Mouse (Mus musculus): ENCODE data around the gene Matn4. TPM values are rescaled to one million over a fixed set of nuclear protein-coding genes. Genes with fewer than 3 reads are reported as not detected.
"Not testable (repeated sequence)": the region's sequence is repeated elsewhere in the genome, so short reads cannot be mapped to it uniquely, and the experiment has no call there.

Gene Matn4
- total RNA-seq, 2 experiments from 2014 or later = 13.0 to 14.9 TPM

GRCm38 (mm10) chr2:164343732-164344131 lies 61.2 kb downstream of the Matn4 start:
- DNase-seq (ENCODE audit: extremely low spot score in 1 of 2, low spot score in 2 of 2); intact Hi-C loops (cut with DNase I): not testable (repeated sequence)

Small RNA genes lying within 50 kb of the gene (microRNA-seq; reads per million reads assigned to microRNA genes)
- gene Mir7678 = not detected

Other genes starting within 250 kb of the Matn4 start
- 10 to 100 TPM; 10.6 to 11.1 TPM for gene Kcns1, start 234.0 kb downstream of the Matn4 start, total RNA-seq (2021)
- not detected for gene Wfdc5, start 222.4 kb downstream of the Matn4 start, total RNA-seq (2021)
- not detected for gene Wfdc12, start 214.6 kb downstream of the Matn4 start, total RNA-seq (2021)
- not detected for gene Wfdc15a, start 205.0 kb downstream of the Matn4 start, total RNA-seq (2021)
- not detected for gene Wfdc15b, start 183.5 kb downstream of the Matn4 start, total RNA-seq (2021)
- gene Svs2, start 166.7 kb downstream of the Matn4 start, total RNA-seq (2021) = not detected
- gene Svs3b, start 148.5 kb downstream of the Matn4 start, total RNA-seq (2021) = not detected
- not detected for gene Svs4, start 126.7 kb downstream of the Matn4 start, total RNA-seq (2021)
- gene Svs3a, start 115.9 kb downstream of the Matn4 start, total RNA-seq (2021) = not detected
- not detected for gene Svs6, start 88.4 kb downstream of the Matn4 start, total RNA-seq (2021)
- not detected for gene Svs5, start 72.4 kb downstream of the Matn4 start, total RNA-seq (2021)
- gene Slpi, start 16.1 kb downstream of the Matn4 start, total RNA-seq (2021) = under 1 TPM; 0.62 to 0.93 TPM
- under 1 TPM; 0.41 to 0.79 TPM for gene Rbpjl, start 2.0 kb downstream of the Matn4 start, total RNA-seq (2021)
- 10 to 100 TPM; 35.9 to 56.8 TPM for gene Sdc4, start 38.7 kb upstream of the Matn4 start, total RNA-seq (2021)
- gene Sys1, start 51.8 kb upstream of the Matn4 start, total RNA-seq (2021) = 10 to 100 TPM; 40.9 to 41.8 TPM
- 1 to 10 TPM; 2.2 to 6.0 TPM for gene Gm20458, start 55.8 kb upstream of the Matn4 start, total RNA-seq (2021)
- not detected for gene Trp53tg5, start 68.6 kb upstream of the Matn4 start, total RNA-seq (2021)
- 10 to 100 TPM; 75.5 to 77.3 TPM for gene Dbndd2, start 80.9 kb upstream of the Matn4 start, total RNA-seq (2021)
- 100 to 1,000 TPM; 119 to 124 TPM for gene Pigt, start 92.4 kb upstream of the Matn4 start, total RNA-seq (2021)
- gene Wfdc2, start 157.3 kb upstream of the Matn4 start, total RNA-seq (2021) = under 1 TPM in 1 of 2 experiments, not detected in 1; 0.84 TPM
- gene Spint3, start 168.3 kb upstream of the Matn4 start, total RNA-seq (2021) = not detected
- 1 to 10 TPM in 1 of 2 experiments, under 1 TPM in 1; 0.47 to 1.7 TPM for gene Wfdc6a, start 180.3 kb upstream of the Matn4 start, total RNA-seq (2021)
- not detected for gene Eppin, start 188.4 kb upstream of the Matn4 start, total RNA-seq (2021)
- gene Wfdc6b, start 208.4 kb upstream of the Matn4 start, total RNA-seq (2021) = not detected
- gene Wfdc8, start 208.5 kb upstream of the Matn4 start, total RNA-seq (2021) = not detected
- not detected for gene Wfdc16, start 233.6 kb upstream of the Matn4 start, total RNA-seq (2021)